Mouse (Mus musculus): ENCODE measurements around the gene Rpl34. TPM values are rescaled to one million over a fixed set of nuclear protein-coding genes. Genes with fewer than 3 reads are reported as not detected.

Gene Rpl34
- polyA plus RNA-seq, 1 experiment: 1,847 TPM

DNA sequence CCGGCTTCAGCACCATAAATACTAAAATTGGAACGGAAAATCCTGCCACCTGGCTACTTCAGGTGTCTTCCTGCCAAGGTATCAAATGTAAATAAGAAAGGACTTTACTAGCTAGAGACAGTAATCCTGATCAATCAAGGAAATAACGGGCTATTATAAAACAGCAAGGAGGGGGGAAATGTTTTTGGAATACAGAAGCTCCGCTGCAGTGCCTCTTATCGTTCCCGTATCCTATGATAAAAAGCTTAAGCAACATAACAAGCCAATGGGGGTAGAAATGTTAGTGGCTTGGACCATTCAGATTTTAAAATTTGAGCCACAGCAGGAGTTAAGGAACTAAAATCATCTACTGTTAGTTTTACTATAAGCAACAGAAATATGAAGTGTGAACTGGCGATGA, 20.1 kb downstream of the Rpl34 start:
- H3K27me3 ChIP-seq (ENCODE audit: control insufficient read depth, insufficient read depth, insufficient read length): no peaks in the 10 kb centered on the region
- peaks cover under 1% of the 10 kb centered on the region for H3K36me3 ChIP-seq (ENCODE audit: control insufficient read depth, insufficient read depth)
- H3K4me2 ChIP-seq (ENCODE audit: low read depth): peak overlapping the region; percentile 61
- no peak overlapping the region for H3K4me3 ChIP-seq
- H3ac ChIP-seq (ENCODE audit: control insufficient read depth, insufficient read length): no peak overlapping the region
- TF ChIP-seq USF1 (IDR thresholded peaks at IDR 0.05; ENCODE audit: low read depth): no peak
- TF ChIP-seq POLR2AphosphoS2 (IDR thresholded peaks at IDR 0.05; ENCODE audit: insufficient read length, low read depth): no peak
- TF ChIP-seq E2F4 (IDR thresholded peaks at IDR 0.05; ENCODE audit: insufficient read depth): no peak
- TF ChIP-seq MAX (IDR thresholded peaks at IDR 0.05; ENCODE audit: low read depth): no peak
- TF ChIP-seq SRF (IDR thresholded peaks at IDR 0.05; ENCODE audit: control insufficient read depth, insufficient read length, low read depth): no peak
- no peak for TF ChIP-seq TCF3 (IDR thresholded peaks at IDR 0.05; ENCODE audit: insufficient read length, low read depth)
- TF ChIP-seq MYOG (IDR thresholded peaks at IDR 0.05; ENCODE audit: control insufficient read depth in 1 of 3, insufficient read depth in 1 of 3, insufficient read length in 2 of 3, low read depth in 2 of 3): no peak
- TF ChIP-seq TCF12 (IDR thresholded peaks at IDR 0.05; ENCODE audit: insufficient read depth, poor library complexity, severe bottlenecking): no peak
- H3K79me2 ChIP-seq (ENCODE audit: control insufficient read depth, insufficient read depth): peaks cover 31% of the 10 kb centered on the region

DNA sequence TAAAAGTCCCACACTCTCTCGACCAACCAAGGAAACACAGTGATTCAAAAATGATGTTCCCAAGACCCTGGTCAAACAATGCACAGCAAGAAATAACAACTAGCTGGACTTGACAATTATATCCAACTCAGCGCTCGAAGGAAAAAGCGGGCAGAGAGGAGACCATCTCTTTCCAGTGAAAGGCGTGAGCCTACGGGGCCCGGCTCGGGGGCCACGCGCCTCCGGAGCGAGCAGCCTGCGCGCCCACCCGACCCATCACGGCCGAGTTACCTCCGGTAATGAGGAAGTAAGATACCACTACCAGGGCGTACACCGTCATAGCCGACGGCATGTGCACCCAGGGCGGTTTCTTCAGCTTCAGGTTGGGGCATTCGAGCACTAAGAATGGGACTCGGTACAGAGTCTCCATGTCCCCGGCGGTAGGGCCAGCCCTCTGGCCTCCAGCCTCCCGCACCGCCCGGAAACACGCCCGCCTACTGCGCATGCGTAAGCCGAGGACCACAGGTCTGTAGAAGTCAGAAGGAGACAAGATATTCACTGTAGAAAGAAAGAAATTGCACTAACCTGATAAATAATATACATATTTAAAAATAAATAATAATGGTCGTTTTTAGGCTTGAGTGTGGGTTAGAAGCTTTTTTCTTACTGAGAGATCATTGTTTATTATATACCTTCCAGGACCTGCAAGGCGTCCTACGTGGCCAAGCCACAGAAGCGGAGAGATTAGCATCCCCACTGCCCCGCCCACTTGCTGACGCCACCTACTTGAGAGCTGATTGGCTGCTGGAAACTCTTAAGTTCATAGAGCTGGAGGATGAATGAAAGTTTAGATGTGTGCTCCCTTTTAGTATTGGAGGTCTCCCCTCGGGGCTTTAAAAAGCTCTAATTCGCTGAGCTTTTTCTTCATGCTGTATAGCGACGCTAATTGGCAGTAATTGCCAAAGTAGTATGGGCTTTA, 21.0 kb downstream of the Rpl34 start, which contains the start of gene Ostc:
Ostc (minus strand) TSS at position 478 of the 958 bp plus-strand sequence.
- peak within 1 kb of the TSS; percentile 45 for H3ac ChIP-seq (ENCODE audit: control insufficient read depth, insufficient read length)
- peaks cover 4% of the 10 kb centered on the region for H3K36me3 ChIP-seq (ENCODE audit: control insufficient read depth, insufficient read depth)
- peak within 1 kb of the TSS; percentile 49 for H3K4me3 ChIP-seq
- peak; percentile 90 for TF ChIP-seq POLR2A (IDR thresholded peaks at IDR 0.05; ENCODE audit: insufficient read length, low read depth)
- no peak for TF ChIP-seq MYOG (IDR thresholded peaks at IDR 0.05; ENCODE audit: control insufficient read depth in 1 of 3, insufficient read depth in 1 of 3, insufficient read length in 2 of 3, low read depth in 2 of 3)
- peak; percentile 90 for TF ChIP-seq POLR2AphosphoS2 (IDR thresholded peaks at IDR 0.05; ENCODE audit: insufficient read length, low read depth)
- peak within 1 kb of the TSS; percentile 68 for H3K4me2 ChIP-seq (ENCODE audit: low read depth)
- H3K27me3 ChIP-seq (ENCODE audit: control insufficient read depth, insufficient read depth, insufficient read length): no peaks in the 10 kb centered on the region
- H3K79me2 ChIP-seq (ENCODE audit: control insufficient read depth, insufficient read depth): peaks cover 31% of the 10 kb centered on the region

DNA sequence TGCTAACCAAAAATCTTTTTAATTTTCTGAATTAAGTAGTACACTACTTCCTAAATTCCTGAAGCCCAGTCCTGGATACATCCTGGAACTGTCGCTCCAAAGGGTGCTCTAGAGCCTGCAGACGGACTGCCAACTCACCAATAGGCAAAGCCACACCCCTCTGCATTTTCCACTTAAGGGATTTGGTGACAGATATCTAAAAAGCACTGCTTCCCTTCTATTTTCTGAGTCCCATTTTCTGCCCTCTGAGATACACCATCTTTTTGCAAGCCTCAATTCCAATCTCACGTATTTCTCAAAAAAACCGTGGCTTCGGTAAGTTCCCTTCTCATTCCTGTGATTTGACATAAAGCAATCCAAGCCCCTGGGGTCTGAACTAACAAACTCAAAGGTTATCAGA, 21.7 kb downstream of the Rpl34 start:
- Histone ChIP-seq H3K4me2 (ENCODE audit: low read depth) (peak overlapping the region; percentile 68), H3K27me3 (ENCODE audit: control insufficient read depth, insufficient read depth, insufficient read length) (no peaks in the 10 kb centered on the region), H3ac (ENCODE audit: control insufficient read depth, insufficient read length) (peak overlapping the region; percentile 45), H3K79me2 (ENCODE audit: control insufficient read depth, insufficient read depth) (peaks cover 31% of the 10 kb centered on the region), H3K4me3 (peak overlapping the region; percentile 49), H3K36me3 (ENCODE audit: control insufficient read depth, insufficient read depth) (peaks cover 9% of the 10 kb centered on the region)
- no peak for TF ChIP-seq POLR2A (IDR thresholded peaks at IDR 0.05; ENCODE audit: insufficient read length, low read depth)
- no peak for TF ChIP-seq CEBPB (IDR thresholded peaks at IDR 0.05; ENCODE audit: insufficient read depth, poor library complexity, severe bottlenecking)
- TF ChIP-seq POLR2AphosphoS2 (IDR thresholded peaks at IDR 0.05; ENCODE audit: insufficient read length, low read depth): no peak
- no peak for TF ChIP-seq TCF12 (IDR thresholded peaks at IDR 0.05; ENCODE audit: insufficient read depth, poor library complexity, severe bottlenecking)
- no peak for TF ChIP-seq MYOG (IDR thresholded peaks at IDR 0.05; ENCODE audit: control insufficient read depth in 1 of 3, insufficient read depth in 1 of 3, insufficient read length in 2 of 3, low read depth in 2 of 3)
- TF ChIP-seq MAX (IDR thresholded peaks at IDR 0.05; ENCODE audit: low read depth): no peak
- no peak for TF ChIP-seq USF1 (IDR thresholded peaks at IDR 0.05; ENCODE audit: low read depth)
- TF ChIP-seq SRF (IDR thresholded peaks at IDR 0.05; ENCODE audit: control insufficient read depth, insufficient read length, low read depth): no peak
- TF ChIP-seq REST (IDR thresholded peaks at IDR 0.05; ENCODE audit: insufficient read depth, insufficient read length): no peak
- no peak for TF ChIP-seq TCF3 (IDR thresholded peaks at IDR 0.05; ENCODE audit: insufficient read length, low read depth)
- no peak for TF ChIP-seq MYOD1 (IDR thresholded peaks at IDR 0.05; ENCODE audit: control insufficient read depth in 1 of 3, insufficient read length in 2 of 3, low read depth in 2 of 3)
- no peak for TF ChIP-seq E2F4 (IDR thresholded peaks at IDR 0.05; ENCODE audit: insufficient read depth)

DNA sequence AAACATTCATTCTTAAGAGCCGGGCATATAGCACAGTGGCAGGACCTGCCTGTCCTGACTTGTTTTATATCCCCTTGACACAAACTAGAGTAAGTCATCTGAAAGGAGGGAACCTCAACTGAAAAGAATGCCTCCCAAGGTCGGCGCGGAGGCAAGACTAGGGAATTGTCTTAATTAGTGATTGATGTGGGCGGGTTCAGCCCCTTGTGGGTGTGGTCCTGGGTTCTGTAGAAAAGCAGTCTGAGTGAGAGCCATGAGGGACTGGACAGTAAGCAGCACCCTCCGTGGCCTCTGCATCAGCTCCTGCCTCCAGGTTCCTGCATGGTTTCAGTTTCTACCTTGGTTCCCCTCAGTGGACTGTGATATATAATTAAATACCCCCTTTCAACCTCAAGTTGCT, 27.9 kb downstream of the Rpl34 start:
- H3K36me3 ChIP-seq (ENCODE audit: control insufficient read depth, insufficient read depth): peaks cover 16% of the 10 kb centered on the region
- H3K4me2 ChIP-seq (ENCODE audit: low read depth): no peak overlapping the region
- no peak overlapping the region for H3ac ChIP-seq (ENCODE audit: control insufficient read depth, insufficient read length)
- TF ChIP-seq SRF (IDR thresholded peaks at IDR 0.05; ENCODE audit: control insufficient read depth, insufficient read length, low read depth) (no peak), REST (IDR thresholded peaks at IDR 0.05; ENCODE audit: insufficient read depth, insufficient read length) (no peak), CEBPB (IDR thresholded peaks at IDR 0.05; ENCODE audit: insufficient read depth, poor library complexity, severe bottlenecking) (no peak), TCF12 (IDR thresholded peaks at IDR 0.05; ENCODE audit: insufficient read depth, poor library complexity, severe bottlenecking) (no peak), POLR2AphosphoS2 (IDR thresholded peaks at IDR 0.05; ENCODE audit: insufficient read length, low read depth) (no peak), TCF3 (IDR thresholded peaks at IDR 0.05; ENCODE audit: insufficient read length, low read depth) (no peak), POLR2A (IDR thresholded peaks at IDR 0.05; ENCODE audit: insufficient read length, low read depth) (no peak), MYOG (IDR thresholded peaks at IDR 0.05; ENCODE audit: control insufficient read depth in 1 of 3, insufficient read depth in 1 of 3, insufficient read length in 2 of 3, low read depth in 2 of 3) (no peak), MAX (IDR thresholded peaks at IDR 0.05; ENCODE audit: low read depth) (no peak), USF1 (IDR thresholded peaks at IDR 0.05; ENCODE audit: low read depth) (no peak), MYOD1 (IDR thresholded peaks at IDR 0.05; ENCODE audit: control insufficient read depth in 1 of 3, insufficient read length in 2 of 3, low read depth in 2 of 3) (no peak)
- no peaks in the 10 kb centered on the region for H3K27me3 ChIP-seq (ENCODE audit: control insufficient read depth, insufficient read depth, insufficient read length)
- peaks cover 30% of the 10 kb centered on the region for H3K79me2 ChIP-seq (ENCODE audit: control insufficient read depth, insufficient read depth)
- no peak overlapping the region for H3K4me3 ChIP-seq
